Mouse (Mus musculus) heart, postnatal 36 days (tissue): Measurements from ENCODE around the gene Arid2. TPM values are rescaled to one million over a fixed set of nuclear protein-coding genes. Genes with fewer than 3 reads are reported as not detected.

Experiments
- DNase-seq, 2 experiments: peaks; one replicate each; pipeline ENCODE4 v3.0.0; 2021 to 2022
- intact Hi-C: fragments of 180-260 bp; cut with DNase I; formaldehyde crosslinking; loops from one replicate; pipeline ENCODE4 v1.15.1; 2025
- total RNA-seq, 2 experiments: library from RNA; stranded (reverse); gene quantifications; 2 replicates each; pipeline ENCODE4 v1.2.3; 2021

Arid2 gene
- total RNA-seq, 2 experiments from 2014 or later = 23.8 to 25.7 TPM

DNA sequence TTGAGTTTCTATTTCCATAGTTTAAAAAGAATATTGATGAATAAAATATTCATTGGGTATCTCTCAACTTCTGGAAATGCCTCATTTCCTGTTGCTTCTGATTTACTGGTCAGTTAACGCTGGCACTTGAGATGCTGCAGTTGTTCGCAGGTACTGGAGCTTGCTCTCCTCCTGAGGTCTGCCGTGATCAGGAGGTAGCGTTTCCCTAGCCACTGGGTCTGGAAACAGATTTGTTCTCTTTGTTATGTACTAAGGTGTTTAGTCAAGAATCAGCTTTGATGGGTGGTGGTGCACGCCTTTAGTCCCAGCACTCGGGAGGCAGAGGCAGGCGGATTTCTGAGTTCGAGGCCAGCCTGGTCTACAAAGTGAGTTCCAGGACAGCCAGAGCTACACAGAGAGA, 54.8 kb downstream of the Arid2 start:
- no peak for DNase-seq
- intact Hi-C loops = no loop called here

- intact Hi-C loops = no loop called here
Observed at GRCm38 (mm10) chr15:96342871-96343270, 55.6 kb downstream of the Arid2 start.

GRCm38 (mm10) chr15:96344591-96345285, 57.4 kb downstream of the Arid2 start:
- no peak for DNase-seq
- intact Hi-C loops = no loop called here

More at GRCm38 (mm10) chr15:96342871-96343270, 55.6 kb downstream of the Arid2 start:
- no peak for DNase-seq

GRCm38 (mm10) chr15:96345312-96345849, 58.1 kb downstream of the Arid2 start:
- intact Hi-C loops = no loop called here

DNA sequence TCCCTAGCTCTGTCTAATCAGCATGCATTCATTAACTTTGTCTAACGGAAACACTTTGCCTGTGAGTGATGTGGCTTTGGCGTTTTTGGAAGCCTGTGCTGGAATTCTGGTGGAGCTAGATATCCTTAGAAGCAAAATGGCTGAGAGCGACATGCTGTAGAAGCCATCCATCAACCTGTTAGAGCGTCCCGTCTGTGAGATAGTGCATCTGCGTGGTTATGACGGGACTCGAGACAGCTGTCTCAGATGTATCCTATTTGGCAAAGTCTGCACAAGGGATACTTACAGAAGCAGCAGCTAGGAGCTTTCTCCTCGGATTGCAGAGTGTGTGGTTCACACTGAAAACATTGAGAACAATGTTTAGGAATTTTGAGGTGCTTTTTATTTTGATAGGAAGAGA, 64.1 kb downstream of the Arid2 start:
- no peak for DNase-seq
- intact Hi-C loops = no loop called here

More at GRCm38 (mm10) chr15:96345312-96345849, 58.1 kb downstream of the Arid2 start:
- DNase-seq = no peak

GRCm38 (mm10) chr15:96358871-96359270, 71.6 kb downstream of the Arid2 start:
- no peak for DNase-seq
- intact Hi-C loops = loop anchor here (2.0 kb wide), 1 partner anchor 20 kb away; no protein-coding TSS in a partner anchor

DNA sequence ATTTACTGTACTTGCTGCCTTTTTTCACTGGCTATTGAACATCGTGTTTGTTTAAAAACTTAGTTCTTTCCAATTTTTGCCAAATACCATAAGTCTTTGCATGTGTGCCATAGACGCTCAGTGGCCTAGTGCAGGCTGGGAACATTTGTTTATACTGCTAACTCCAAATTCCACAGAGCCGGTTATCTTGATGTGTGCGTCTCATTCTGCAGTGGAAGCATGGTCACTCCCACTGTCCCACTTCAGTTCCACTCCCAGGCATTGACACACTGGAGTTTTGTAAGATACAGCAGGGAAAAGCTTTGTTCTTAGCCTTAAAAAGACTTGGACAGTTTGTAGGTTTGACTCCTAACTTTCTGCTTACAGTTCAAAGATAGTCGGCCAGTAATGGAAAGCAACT, 73.3 kb downstream of the Arid2 start:
- no peak for DNase-seq
- intact Hi-C loops = no loop called here

DNA sequence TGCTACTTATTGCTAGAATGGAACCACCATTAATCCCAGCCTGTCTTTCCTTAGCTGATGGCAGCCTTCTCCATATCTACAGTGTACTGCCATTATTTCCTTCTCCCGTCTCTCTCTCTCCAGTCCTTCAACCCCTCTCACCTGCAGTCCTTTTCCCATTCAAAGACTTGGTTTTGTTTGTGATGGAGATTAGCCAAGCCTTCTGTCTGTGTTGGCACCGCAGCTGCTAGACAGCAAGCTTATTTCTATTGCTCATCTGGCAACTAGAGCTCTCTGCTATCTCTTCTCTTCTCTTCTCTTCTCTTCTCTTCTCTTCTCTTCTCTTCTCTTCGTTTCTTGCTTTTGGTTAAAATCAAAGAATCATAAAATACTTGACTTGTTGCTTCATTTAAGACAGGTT, 78.0 kb downstream of the Arid2 start:
- DNase-seq = no peak
- intact Hi-C loops = no loop called here

DNA sequence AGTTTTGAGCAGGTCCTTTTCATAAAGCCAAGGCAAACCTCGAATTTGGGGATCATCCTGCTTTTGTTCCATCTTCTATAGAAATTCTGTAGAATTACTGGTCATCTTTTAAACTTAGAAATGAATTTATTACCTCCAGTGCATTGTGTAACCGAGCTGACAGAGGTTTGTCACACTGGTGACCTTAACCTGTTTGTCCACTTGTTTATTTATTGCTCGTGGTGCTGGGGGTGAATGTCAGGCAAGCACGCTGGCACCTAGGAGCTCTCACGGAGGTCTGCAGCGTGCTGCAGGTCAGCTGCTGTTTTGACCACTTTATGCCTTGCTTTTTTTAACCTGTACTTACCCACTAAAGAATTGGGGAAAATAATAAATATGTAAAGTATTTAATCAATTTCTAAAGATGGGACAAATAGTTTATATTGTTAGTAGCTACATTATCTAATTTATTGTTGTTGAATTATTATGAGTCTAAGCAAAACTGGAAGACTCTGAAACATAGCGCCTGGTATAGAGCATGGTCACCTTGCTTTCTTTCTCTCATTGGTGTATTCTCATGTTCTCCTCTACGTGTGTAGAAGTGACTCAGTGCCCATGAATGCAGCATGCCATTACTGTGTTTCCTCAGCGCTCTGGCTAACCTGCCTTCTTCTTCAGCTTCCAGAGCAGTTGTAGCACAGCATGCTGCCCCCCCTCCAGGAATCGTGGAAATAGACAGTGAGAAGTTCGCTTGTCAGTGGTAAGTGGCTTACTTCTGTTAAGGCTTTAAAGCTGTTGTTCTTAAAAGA, 79.1 kb downstream of the Arid2 start:
- intact Hi-C loops = no loop called here
- no peak for DNase-seq

GRCm38 (mm10) chr15:96371311-96371710, 84.0 kb downstream of the Arid2 start:
- DNase-seq = no peak
- intact Hi-C loops = no loop called here

GRCm38 (mm10) chr15:96372628-96373027, 85.3 kb downstream of the Arid2 start:
- no peak for DNase-seq
- intact Hi-C loops = no loop called here

DNA sequence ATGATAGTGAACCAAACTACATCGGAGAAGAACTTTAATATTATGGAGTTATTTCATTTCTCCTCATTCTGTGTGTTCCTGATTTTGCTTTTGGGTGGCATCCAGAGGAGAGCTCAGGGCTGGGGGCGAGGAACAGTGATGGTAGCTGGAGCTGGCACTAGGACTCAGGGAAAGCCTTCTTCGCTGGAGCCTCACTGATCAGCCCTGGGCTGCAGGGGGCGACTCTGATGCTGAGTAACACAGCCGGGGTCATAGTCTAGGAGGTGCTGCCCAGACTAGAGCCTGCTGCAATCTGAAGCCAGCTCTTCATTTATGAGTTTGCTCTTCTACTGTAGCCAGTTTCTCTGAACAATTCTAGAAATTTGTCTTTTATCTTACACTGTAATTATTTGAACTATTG, 85.8 kb downstream of the Arid2 start:
- intact Hi-C loops = no loop called here

GRCm38 (mm10) chr15:96376214-96376613, 88.9 kb downstream of the Arid2 start:
- intact Hi-C loops = no loop called here
- DNase-seq = no peak

More for the DNA sequence above, 85.8 kb downstream of the Arid2 start:
- DNase-seq = no peak

- intact Hi-C loops = no loop called here
- peak; percentile 30 to 34 for DNase-seq
Observed at GRCm38 (mm10) chr15:96377263-96377662, 89.9 kb downstream of the Arid2 start.

DNA sequence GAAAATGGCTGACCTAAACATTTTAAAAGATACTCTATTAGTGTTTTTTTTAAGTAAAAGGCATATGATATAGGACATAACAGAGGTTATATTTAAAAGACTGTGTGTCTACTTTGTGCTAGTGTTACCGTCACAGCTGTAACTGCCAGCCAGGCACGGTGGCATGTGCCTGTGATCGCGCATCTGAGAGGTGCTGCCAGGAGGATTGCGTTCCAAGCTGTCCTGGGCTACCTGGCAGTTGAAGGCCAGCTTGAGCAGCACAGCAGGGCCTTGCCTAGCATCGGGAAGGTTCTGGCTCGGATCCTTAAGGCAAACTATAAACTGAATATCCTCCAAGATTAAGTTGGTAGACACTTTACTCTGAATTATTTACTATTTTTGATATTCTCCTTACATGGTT, 90.4 kb downstream of the Arid2 start:
- intact Hi-C loops = no loop called here
- no peak for DNase-seq

GRCm38 (mm10) chr15:96382223-96382622, 94.9 kb downstream of the Arid2 start:
- intact Hi-C loops = no loop called here
- DNase-seq = no peak

DNA sequence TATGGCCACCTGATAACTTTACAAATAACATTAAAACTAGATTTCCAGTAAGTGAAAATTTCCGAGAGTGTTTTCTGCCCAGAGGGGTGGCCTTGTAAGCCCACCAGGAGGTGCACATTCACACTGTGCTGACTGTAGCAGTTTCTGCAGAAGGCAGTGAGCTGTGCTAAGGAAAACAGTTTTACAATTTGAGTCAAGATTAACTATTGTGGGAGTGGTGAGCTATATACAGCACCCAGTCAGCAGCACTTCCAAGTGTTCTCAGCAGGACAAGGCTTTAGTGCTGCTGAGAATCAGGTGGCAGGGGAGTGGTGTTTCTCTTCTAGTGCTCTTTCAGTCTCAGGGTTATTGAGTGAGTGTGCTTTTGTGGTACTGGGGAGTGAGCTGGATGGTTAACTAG, 101.2 kb downstream of the Arid2 start:
- DNase-seq = no peak
- intact Hi-C loops = no loop called here

- intact Hi-C loops = loop anchor here (10.0 kb wide), 1 partner anchor 628 kb away; no protein-coding TSS in a partner anchor
Observed at GRCm38 (mm10) chr15:96392878-96393277, 105.6 kb downstream of the Arid2 start.

DNA sequence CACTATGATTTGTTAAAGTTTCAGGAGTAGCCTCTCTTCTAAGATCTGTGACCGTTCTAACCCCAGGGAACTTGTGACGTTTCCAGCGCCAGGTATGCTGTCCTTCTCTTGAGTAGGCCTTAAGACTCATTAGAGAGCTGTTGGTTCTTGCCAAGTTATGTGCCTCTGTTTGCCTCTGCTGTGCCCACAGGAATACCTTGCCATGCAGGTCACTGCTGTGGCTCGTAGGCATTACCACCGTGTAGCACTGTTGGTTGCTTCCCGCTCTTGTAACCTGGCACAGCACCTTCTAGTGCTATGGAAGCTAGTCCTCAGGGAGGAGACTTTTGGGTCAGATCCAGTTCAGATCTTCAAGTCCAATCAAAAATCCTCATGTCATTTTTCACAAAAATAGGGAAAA, 107.8 kb downstream of the Arid2 start:
- intact Hi-C loops = loop anchor here (10.0 kb wide), 1 partner anchor 630 kb away; no protein-coding TSS in a partner anchor

More at GRCm38 (mm10) chr15:96392878-96393277, 105.6 kb downstream of the Arid2 start:
- DNase-seq = no peak

DNA sequence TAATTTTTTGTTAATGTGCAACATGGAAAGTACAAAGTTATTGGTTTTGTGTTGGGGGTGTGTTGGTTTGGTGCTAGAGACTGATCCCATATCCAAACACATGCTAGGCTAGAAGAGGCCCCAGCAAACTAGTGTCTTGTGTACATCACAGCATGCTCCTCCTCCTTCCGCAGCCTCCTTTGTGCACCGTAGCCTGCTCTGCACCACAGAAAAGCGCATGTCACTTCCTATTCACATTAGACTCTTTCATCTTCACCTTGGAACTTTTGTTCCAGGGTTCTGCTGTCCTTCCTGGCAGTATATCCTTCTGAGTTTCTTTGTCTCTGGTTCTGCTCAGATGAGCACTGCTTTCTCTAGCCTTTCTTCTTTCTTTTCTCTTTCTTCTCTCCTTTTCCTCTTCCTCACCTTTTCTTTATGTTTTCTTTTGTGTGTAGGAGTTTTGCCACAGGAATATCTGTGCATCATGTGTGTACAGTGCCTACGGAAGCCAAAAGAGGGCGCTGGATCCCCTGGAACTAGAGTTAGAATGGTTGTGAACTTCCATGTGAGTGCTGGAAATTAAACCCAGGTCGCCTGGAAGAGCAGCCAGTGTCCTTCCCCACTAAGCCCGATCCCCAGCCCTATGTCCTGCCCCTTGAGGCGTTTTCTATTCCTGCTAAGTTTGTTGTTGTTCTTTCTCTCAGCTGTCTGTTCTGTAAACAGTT, 109.5 kb downstream of the Arid2 start:
- intact Hi-C loops = loop anchor here (10.0 kb wide), 1 partner anchor 632 kb away; no protein-coding TSS in a partner anchor
- DNase-seq = no peak

More for the DNA sequence above, 107.8 kb downstream of the Arid2 start:
- no peak for DNase-seq

DNA sequence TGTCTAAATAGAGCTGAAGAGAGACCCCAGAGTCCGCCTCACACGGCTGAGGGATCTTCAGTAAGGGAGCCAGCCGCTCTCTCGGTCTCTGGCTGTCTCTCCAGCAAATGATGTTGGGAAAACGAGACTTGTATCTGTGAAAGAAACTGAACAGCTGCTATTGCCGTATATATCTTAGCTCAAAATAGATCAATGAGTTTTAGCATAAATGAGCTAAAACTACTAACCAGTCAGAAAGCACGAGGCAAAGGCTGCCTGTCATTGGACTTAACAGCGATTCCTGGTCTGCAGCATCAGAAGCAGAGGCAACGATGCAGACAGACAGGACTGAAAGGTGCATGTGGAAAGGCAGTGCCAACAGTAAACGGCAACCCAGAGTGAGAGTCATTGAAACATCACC, 111.0 kb downstream of the Arid2 start:
- DNase-seq = no peak
- intact Hi-C loops = loop anchor here (10.0 kb wide), 1 partner anchor 634 kb away; no protein-coding TSS in a partner anchor
